Mouse (Mus musculus) ES-E14 (cell line): Measurements from ENCODE around the gene Kel. TPM values are rescaled to one million over a fixed set of nuclear protein-coding genes. Genes with fewer than 3 reads are reported as not detected.

Experiments used
- DNase-seq: peaks from one replicate; pipeline ENCODE4 v3.0.0-alpha.2; 2013; ENCODE audit warnings: low read depth, low spot score
- H3K27ac ChIP-seq: 2 replicates; pipeline ENCODE4 v1.5.1; 2012; ENCODE audit warnings: low read depth, mild to moderate bottlenecking, low read length, moderate library complexity, mixed read lengths; ENCODE audit not compliant: poor library complexity, insufficient read depth, severe bottlenecking
- H3K36me3 ChIP-seq: 2 replicates; pipeline ENCODE4 v1.6.1; 2012; ENCODE audit warnings: mild to moderate bottlenecking, low read length, moderate library complexity, mixed read lengths; ENCODE audit not compliant: control insufficient read depth, poor library complexity, insufficient read depth, severe bottlenecking
- H3K4me1 ChIP-seq, 2 experiments: fragments of 150-350 bp in 1 of 2; sonication (generic) in 1 of 2; 2 replicates each; pipeline ENCODE4 v1.6.1; 2012; ENCODE audit warnings: low read length in 2 of 2, mild to moderate bottlenecking in 1 of 2, mixed read lengths in 1 of 2; ENCODE audit not compliant: control insufficient read depth in 2 of 2, insufficient read depth in 2 of 2, poor library complexity in 1 of 2
- H3K4me3 ChIP-seq, 2 experiments: fragments of 150-350 bp in 1 of 2; sonication (generic) in 1 of 2; 2 replicates each; pipeline ENCODE4 v1.5.1; 2012; ENCODE audit warnings: low read length in 2 of 2, low read depth in 1 of 2, mild to moderate bottlenecking in 1 of 2, mixed read lengths in 1 of 2; ENCODE audit not compliant: insufficient read depth in 1 of 2, poor library complexity in 1 of 2, severe bottlenecking in 1 of 2
- H3K9ac ChIP-seq: 2 replicates; pipeline ENCODE4 v1.6.1; 2012; ENCODE audit warnings: low read depth, mild to moderate bottlenecking, low read length, mixed read lengths; ENCODE audit not compliant: poor library complexity, insufficient read depth, severe bottlenecking
- H3K9me3 ChIP-seq: fragments of 150-350 bp; sonication (generic); 2 replicates; pipeline ENCODE4 v1.6.1; 2012; ENCODE audit warnings: low read depth, mild to moderate bottlenecking, low read length; ENCODE audit not compliant: control insufficient read depth, insufficient read depth
- CHD2 ChIP-seq: IDR thresholded peaks from 2 replicates; pipeline ENCODE4 v1.6.1; 2014; ENCODE audit warnings: mild to moderate bottlenecking, low read depth, low read length, inconsistent platforms
- HCFC1 ChIP-seq: IDR thresholded peaks from 2 replicates; pipeline ENCODE4 v1.6.1; 2012; ENCODE audit warnings: low read length, inconsistent platforms, borderline replicate concordance; ENCODE audit not compliant: insufficient read depth
- MAFK ChIP-seq: IDR thresholded peaks from 2 replicates; pipeline ENCODE4 v1.6.1; 2014; ENCODE audit warnings: mild to moderate bottlenecking, low read depth, low read length, inconsistent platforms; ENCODE audit not compliant: insufficient read depth
- ZC3H11A ChIP-seq: IDR thresholded peaks from 2 replicates; pipeline ENCODE4 v1.6.1; 2012; ENCODE audit warnings: low read depth, mild to moderate bottlenecking, inconsistent platforms, low read length, borderline replicate concordance
- ZNF384 ChIP-seq: IDR thresholded peaks from 2 replicates; pipeline ENCODE4 v1.6.1; 2012; ENCODE audit warnings: low read depth, low read length, inconsistent platforms
- in situ Hi-C, 2 experiments: fragments of 600-800 bp; cut with MboI; formaldehyde crosslinking; loops; one replicate each; pipeline ENCODE4 v1.15.1; 2025; ENCODE audit warnings: low sequenced_read_pairs in 2 of 2, inconsistent platforms in 1 of 2; ENCODE audit not compliant: unreplicated experiment in 2 of 2
- total RNA-seq: library from RNA; depleted of rRNA; stranded (reverse); fragments of 300-350 nt; gene quantifications from 2 replicates; pipeline ENCODE4 v1.2.3, GENCODE M21; 2012; rRNA removed

Kel gene
- total RNA-seq: 0.21 and 0.94 TPM in 2 replicates

GRCm38 (mm10) chr6:41704123-41704522, at the start of gene Kel:
Kel (minus strand) TSS chr6:41704339.
- no peaks in the 10 kb centered on the region for H3K36me3 ChIP-seq
- H3K4me3 ChIP-seq: no peak within 1 kb of the TSS
- no peaks in the 10 kb centered on the region for H3K9me3 ChIP-seq
- H3K4me1 ChIP-seq: no peaks in the 10 kb centered on the region
- no peak for DNase-seq
- TF ChIP-seq MAFK (no peak), ZNF384 (no peak), HCFC1 (no peak), CHD2 (no peak), ZC3H11A (no peak)
- no peak within 1 kb of the TSS for H3K27ac ChIP-seq
- in situ Hi-C loops: no loop called here
- H3K9ac ChIP-seq: no peak within 1 kb of the TSS

GRCm38 (mm10) chr6:41744664-41745392, 40.7 kb upstream of the Kel start:
- Histone ChIP-seq H3K9ac (no peak overlapping the region), H3K27ac (no peak overlapping the region), H3K4me3 (no peak overlapping the region), H3K36me3 (no peaks in the 10 kb centered on the region), H3K4me1 (no peaks in the 10 kb centered on the region), H3K9me3 (no peaks in the 10 kb centered on the region)
- TF ChIP-seq MAFK (no peak), CHD2 (no peak), HCFC1 (no peak), ZNF384 (no peak), ZC3H11A (no peak)
- no peak for DNase-seq
- in situ Hi-C loops: no loop called here

- Histone ChIP-seq H3K27ac (no peak overlapping the region), H3K9me3 (no peaks in the 10 kb centered on the region), H3K4me1 (no peaks in the 10 kb centered on the region), H3K4me3 (no peak overlapping the region), H3K9ac (no peak overlapping the region), H3K36me3 (no peaks in the 10 kb centered on the region)
- in situ Hi-C loops: no loop called here
- TF ChIP-seq CHD2: no peak
- TF ChIP-seq ZNF384: no peak
- no peak for TF ChIP-seq ZC3H11A
- no peak for TF ChIP-seq MAFK
- no peak for TF ChIP-seq HCFC1
- peak; percentile 3 for DNase-seq
Observed at GRCm38 (mm10) chr6:41741101-41741500, 37.0 kb upstream of the Kel start.

GRCm38 (mm10) chr6:41734719-41735470, 30.8 kb upstream of the Kel start:
- DNase-seq: no peak
- in situ Hi-C loops: no loop called here
- Histone ChIP-seq H3K9ac (no peak overlapping the region), H3K4me3 (no peak overlapping the region), H3K9me3 (no peaks in the 10 kb centered on the region), H3K4me1 (no peaks in the 10 kb centered on the region), H3K36me3 (no peaks in the 10 kb centered on the region), H3K27ac (no peak overlapping the region)
- TF ChIP-seq ZNF384: no peak
- no peak for TF ChIP-seq CHD2
- no peak for TF ChIP-seq ZC3H11A
- no peak for TF ChIP-seq MAFK
- no peak for TF ChIP-seq HCFC1
